Mouse (Mus musculus) megakaryocyte, embryonic 14.5 days (primary cell): Measurements from ENCODE around the gene Fam83f.

ENCODE experiments used
- FLI1 ChIP-seq: IDR thresholded peaks from 2 replicates; pipeline ENCODE4 v1.6.1; 2012; ENCODE audit warnings: low read length, inconsistent platforms, mixed read lengths
- GATA1 ChIP-seq: IDR thresholded peaks from 3 replicates; pipeline ENCODE4 v1.6.1; 2012; ENCODE audit warnings: mixed read lengths, low read length, inconsistent platforms, borderline replicate concordance

- TF ChIP-seq GATA1, result no peak
- TF ChIP-seq FLI1, result no peak
These were observed 57.8 kb downstream of the Fam83f start for GRCm38 (mm10) chr15:80729477-80729876.
